Mouse (Mus musculus): ENCODE measurements around the gene Canx.

GRCm38 (mm10) chr11:50275077-50275476 lies 50.4 kb downstream of the Canx start:
- no peak for TF ChIP-seq CTCF (IDR thresholded peaks at IDR 0.05; ENCODE audit: low read depth)
- no peak for TF ChIP-seq EP300 (optimal IDR thresholded peaks at IDR 0.05)

Data from stomach, postnatal 0 days (tissue).